Mouse (Mus musculus) ES-Bruce4 (cell line): ENCODE measurements around the gene Hps5. TPM values are rescaled to one million over a fixed set of nuclear protein-coding genes. Genes with fewer than 3 reads are reported as not detected.

ENCODE experiments used
- H3K27ac ChIP-seq: 2 replicates; pipeline ENCODE4 v1.5.1; 2012; ENCODE audit warnings: low read length, inconsistent platforms; ENCODE audit not compliant: insufficient read depth
- H3K27me3 ChIP-seq: 2 replicates; pipeline ENCODE4 v1.6.1; 2012; ENCODE audit warnings: mild to moderate bottlenecking, low read length, inconsistent platforms; ENCODE audit not compliant: control insufficient read depth, poor library complexity, insufficient read depth, severe bottlenecking
- H3K36me3 ChIP-seq: 2 replicates; pipeline ENCODE4 v1.6.1; 2012; ENCODE audit warnings: inconsistent platforms, mild to moderate bottlenecking, low read length, moderate library complexity; ENCODE audit not compliant: control insufficient read depth, poor library complexity, insufficient read depth, severe bottlenecking
- H3K4me1 ChIP-seq: one replicate; pipeline ENCODE4 v1.8.1; 2011; ENCODE audit warnings: low read length; ENCODE audit not compliant: control insufficient read depth, insufficient read depth
- H3K4me3 ChIP-seq: 2 replicates; pipeline ENCODE4 v1.5.1; 2011; ENCODE audit warnings: low read depth, mild to moderate bottlenecking, low read length
- H3K9ac ChIP-seq: 2 replicates; pipeline ENCODE4 v1.6.1; 2012; ENCODE audit warnings: low read depth, mild to moderate bottlenecking, inconsistent platforms; ENCODE audit not compliant: poor library complexity, severe bottlenecking
- H3K9me3 ChIP-seq: replicated peaks from 2 replicates; pipeline ENCODE4 v1.6.1; 2012; ENCODE audit warnings: mild to moderate bottlenecking, low read length, inconsistent platforms; ENCODE audit not compliant: control insufficient read depth, poor library complexity, insufficient read depth, severe bottlenecking
- CTCF ChIP-seq: IDR thresholded peaks from one replicate; pipeline ENCODE4 v1.8.1; 2011; ENCODE audit warnings: low read depth, low read length
- EP300 ChIP-seq: IDR thresholded peaks from 2 replicates; pipeline ENCODE4 v1.6.1; 2011; ENCODE audit warnings: low read depth, low read length; ENCODE audit not compliant: insufficient read depth
- POLR2A ChIP-seq: IDR thresholded peaks from one replicate; pipeline ENCODE4 v1.8.1; 2011; ENCODE audit warnings: low read length; ENCODE audit not compliant: insufficient read depth
- polyA plus RNA-seq: library from polyadenylated mRNA; stranded (reverse); fragments of >200 nt; gene quantifications from 2 replicates; pipeline ENCODE4 v1.2.4, GENCODE M21; 2011; ENCODE audit warnings: low read depth; ENCODE audit not compliant: missing spikeins, insufficient read depth, insufficient read length

Hps5 gene
- polyA plus RNA-seq, 1 experiment = 14.8 TPM

- Histone ChIP-seq H3K36me3 (peaks cover 7% of the 10 kb centered on the region), H3K4me3 (no peak overlapping the region), H3K27ac (no peak overlapping the region), H3K4me1 (peaks cover 6% of the 10 kb centered on the region), H3K27me3 (no peaks in the 10 kb centered on the region), H3K9me3 (no peaks in the 10 kb centered on the region), H3K9ac (no peak overlapping the region)
- TF ChIP-seq POLR2A (no peak), EP300 (no peak), CTCF (no peak)
These were observed 27.4 kb downstream of the Hps5 start for GRCm38 (mm10) chr7:46768451-46768850.

- H3K4me3 ChIP-seq = no peak overlapping the region
- H3K27me3 ChIP-seq = no peaks in the 10 kb centered on the region
- no peak overlapping the region for H3K9ac ChIP-seq
- H3K36me3 ChIP-seq = peaks cover 6% of the 10 kb centered on the region
- H3K4me1 ChIP-seq = peaks cover 10% of the 10 kb centered on the region
- TF ChIP-seq POLR2A (no peak), EP300 (no peak), CTCF (no peak)
- H3K27ac ChIP-seq = no peak overlapping the region
- H3K9me3 ChIP-seq = no peaks in the 10 kb centered on the region
These were observed 28.5 kb downstream of the Hps5 start for GRCm38 (mm10) chr7:46767371-46767770.

GRCm38 (mm10) chr7:46764672-46765071 is 31.2 kb downstream of the Hps5 start:
- Histone ChIP-seq H3K4me1 (peaks cover 17% of the 10 kb centered on the region), H3K27ac (peak overlapping the region; percentile 82), H3K4me3 (no peak overlapping the region), H3K9ac (peak overlapping the region; percentile 41; the same call in 1 of the 2 replicates), H3K27me3 (no peaks in the 10 kb centered on the region), H3K9me3 (no peaks in the 10 kb centered on the region), H3K36me3 (0 out of 2 replicates have a peak, but pooled peaks cover 2% of the 10 kb centered on the region)
- no peak for TF ChIP-seq CTCF
- peak; percentile 57; the same call in 1 of the 2 replicates for TF ChIP-seq EP300

GRCm38 (mm10) chr7:46762601-46763000 is 33.3 kb downstream of the Hps5 start:
- TF ChIP-seq POLR2A (no peak), EP300 (no peak), CTCF (no peak)
- H3K27me3 ChIP-seq = no peaks in the 10 kb centered on the region
- no peaks in the 10 kb centered on the region for H3K9me3 ChIP-seq
- 0 out of 2 replicates have a peak, but pooled peaks cover 2% of the 10 kb centered on the region for H3K36me3 ChIP-seq
- H3K27ac ChIP-seq = peak overlapping the region; percentile 20; the same call in 1 of the 2 replicates
- H3K4me3 ChIP-seq = no peak overlapping the region
- H3K4me1 ChIP-seq = peaks cover 19% of the 10 kb centered on the region
- H3K9ac ChIP-seq = no peak overlapping the region

GRCm38 (mm10) chr7:46761049-46761795 is 34.6 kb downstream of the Hps5 start:
- no peaks in the 10 kb centered on the region for H3K9me3 ChIP-seq
- 0 out of 2 replicates have a peak, but pooled peaks cover 2% of the 10 kb centered on the region for H3K36me3 ChIP-seq
- H3K4me1 ChIP-seq = peaks cover 21% of the 10 kb centered on the region
- H3K9ac ChIP-seq = no peak overlapping the region
- peak overlapping the region; percentile 85 for H3K27ac ChIP-seq
- no peak overlapping the region for H3K4me3 ChIP-seq
- no peak for TF ChIP-seq POLR2A
- TF ChIP-seq EP300 = peak; percentile 96
- H3K27me3 ChIP-seq = no peaks in the 10 kb centered on the region

- H3K4me1 ChIP-seq = peaks cover 4% of the 10 kb centered on the region
- no peak within 1 kb of the TSS for H3K27ac ChIP-seq
- no peak within 1 kb of the TSS for H3K9ac ChIP-seq
- no peaks in the 10 kb centered on the region for H3K36me3 ChIP-seq
- H3K9me3 ChIP-seq = no peaks in the 10 kb centered on the region
- TF ChIP-seq CTCF = no peak
- TF ChIP-seq POLR2A = no peak
- TF ChIP-seq EP300 = no peak
- H3K4me3 ChIP-seq = no peak within 1 kb of the TSS
- H3K27me3 ChIP-seq = no peaks in the 10 kb centered on the region
These were observed 44.4 kb downstream of the Hps5 start, which contains the start of gene Saa2 for GRCm38 (mm10) chr7:46751490-46751889. Saa2 (plus strand) TSS chr7:46751790.
